Mouse (Mus musculus) intestine, postnatal 0 days (tissue): ENCODE measurements around the gene Spaca6. TPM values are rescaled to one million over a fixed set of nuclear protein-coding genes. Genes with fewer than 3 reads are reported as not detected.

Experiments used
- ATAC-seq: fragments of 200-750 bp; cut with Nextera tagmentation; 2 replicates; pipeline ENCODE4 v1.8.0; 2017; ENCODE audit warnings: mild to moderate bottlenecking, moderate TSS enrichment, moderate library complexity
- H3K27ac ChIP-seq: fragments of 300-500 bp; sonication (generic); 2 replicates; pipeline ENCODE4 v1.5.1; 2014; ENCODE audit warnings: mild to moderate bottlenecking, low read depth, low read length, moderate library complexity
- H3K27me3 ChIP-seq: fragments of 300-500 bp; sonication (generic); replicated peaks from 2 replicates; pipeline ENCODE4 v1.6.1; 2014; ENCODE audit warnings: low read length, mixed read lengths; ENCODE audit not compliant: control insufficient read depth, insufficient read depth
- H3K36me3 ChIP-seq: fragments of 300-500 bp; sonication (generic); 2 replicates; pipeline ENCODE4 v1.6.1; 2014; ENCODE audit warnings: mild to moderate bottlenecking, moderate library complexity; ENCODE audit not compliant: control insufficient read depth, insufficient read depth
- H3K4me1 ChIP-seq: fragments of 300-500 bp; sonication (generic); replicated peaks from 2 replicates; pipeline ENCODE4 v1.6.1; 2014; ENCODE audit warnings: antibody characterized with exemption, low read length, mixed read lengths; ENCODE audit not compliant: control insufficient read depth, insufficient read depth
- H3K4me2 ChIP-seq: fragments of 300-500 bp; sonication (generic); replicated peaks from 2 replicates; pipeline ENCODE4 v1.6.1; 2014; ENCODE audit warnings: low read depth, mild to moderate bottlenecking, moderate library complexity
- H3K4me3 ChIP-seq: fragments of 300-500 bp; sonication (generic); 2 replicates; pipeline ENCODE4 v1.5.1; 2014; ENCODE audit warnings: low read depth, low read length
- H3K9ac ChIP-seq: fragments of 300-500 bp; sonication (generic); 2 replicates; pipeline ENCODE4 v1.6.1; 2014; ENCODE audit warnings: mild to moderate bottlenecking, low read depth, low read length
- H3K9me3 ChIP-seq: fragments of 300-500 bp; sonication (generic); 2 replicates; pipeline ENCODE4 v1.6.1; 2016; ENCODE audit warnings: mixed run types; ENCODE audit not compliant: control insufficient read depth
- CTCF ChIP-seq: sonication (generic); IDR thresholded peaks from 2 replicates; pipeline ENCODE4 v1.5.1; 2016; ENCODE audit warnings: low read depth, mild to moderate bottlenecking, control low read depth, antibody characterized with exemption, moderate library complexity
- WGBS: fragments of 180-500 bp; shearing (Covaris S2); extraction: QIAGEN DNeasy Blood & Tissue Kit; methylation state at CpG from one replicate; pipeline ENCODE4 v1.1.7; 2014; 5-methylcytosine and 5-hydroxymethylcytosine counted together
- polyA plus RNA-seq: library from polyadenylated mRNA; unstranded; fragments of >200 nt; fragmentation: Nextera tagmentation; extraction: Ambion mirVana; gene quantifications from 2 replicates; pipeline ENCODE4 v1.2.1, GENCODE M21; 2015

Gene Spaca6
- polyA plus RNA-seq, 1 experiment from 2014 or later, result 5.0 TPM

DNA sequence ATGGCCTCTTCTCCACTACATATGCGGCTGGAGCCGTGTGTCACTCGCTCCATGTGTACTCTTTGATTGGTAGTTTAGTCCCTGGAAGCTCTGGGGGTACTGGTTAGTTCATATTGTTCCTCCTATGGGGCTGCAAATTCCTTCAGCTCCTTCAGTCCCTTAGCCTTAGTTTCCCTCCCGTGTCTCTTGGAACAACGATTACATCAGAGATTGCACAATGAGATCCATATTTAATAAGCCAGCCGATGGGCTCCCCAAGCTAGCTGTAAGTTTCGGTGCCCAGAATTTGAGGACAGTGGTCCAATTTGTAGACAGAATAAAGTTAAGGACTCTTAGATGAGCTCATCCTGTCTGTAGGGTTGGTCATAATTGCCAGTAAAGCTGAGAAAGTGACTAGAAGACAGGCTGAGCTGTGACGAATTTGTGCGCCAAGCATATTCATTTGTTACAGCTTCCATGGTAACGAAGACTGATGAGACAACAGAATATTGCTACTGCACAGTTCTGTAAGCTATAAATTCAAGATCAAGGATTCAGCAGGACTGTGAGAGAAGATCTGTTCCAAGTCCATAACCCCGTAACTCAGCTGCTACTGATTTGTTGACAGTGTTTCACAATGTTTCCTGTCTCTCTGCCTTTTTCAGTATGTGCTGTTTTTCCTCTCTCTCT lies 40.0 kb downstream of the Spaca6 start:
- Histone ChIP-seq H3K4me2 (no peak overlapping the region), H3K4me1 (no peaks in the 10 kb centered on the region), H3K4me3 (no peak overlapping the region), H3K27ac (no peak overlapping the region), H3K36me3 (0 out of 2 replicates have a peak, but pooled peaks cover 4% of the 10 kb centered on the region), H3K9me3 (no peaks in the 10 kb centered on the region), H3K27me3 (no peaks in the 10 kb centered on the region), H3K9ac (no peak overlapping the region)
- no peak for TF ChIP-seq CTCF
- no peak for ATAC-seq
- WGBS, result 83% methylated on average over 11 of the region's 11 CpGs

DNA sequence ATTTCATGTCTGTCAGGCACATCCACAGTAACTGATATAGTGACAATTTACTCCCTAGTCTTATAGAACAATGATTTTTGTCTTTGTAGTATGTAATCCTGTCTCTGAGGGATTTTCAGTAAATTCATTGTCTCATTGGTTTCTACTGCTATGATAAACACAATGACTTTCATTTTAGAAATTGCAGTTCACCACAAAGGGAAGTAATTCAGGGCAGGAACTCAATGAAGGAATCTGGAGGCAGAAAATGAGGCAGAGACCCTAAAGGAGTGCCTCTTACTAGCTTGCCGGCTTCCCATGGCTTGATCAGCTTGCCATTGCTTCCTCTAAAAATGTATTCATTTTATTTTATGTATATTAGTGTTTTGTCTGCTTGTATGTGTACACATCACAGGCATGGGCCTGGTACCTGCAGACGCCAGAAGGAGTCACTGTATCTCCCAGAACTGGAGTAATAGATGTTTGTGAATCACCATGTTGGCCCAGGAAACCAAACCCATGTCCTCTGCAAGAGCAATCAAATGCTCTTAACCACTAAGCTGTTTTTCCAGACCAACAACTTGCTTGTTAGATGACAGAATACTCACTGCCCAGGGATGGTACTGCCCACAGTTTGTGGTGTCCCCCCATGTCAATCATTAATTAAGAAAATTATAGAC lies 44.1 kb downstream of the Spaca6 start:
- Histone ChIP-seq H3K4me1 (no peaks in the 10 kb centered on the region), H3K9me3 (no peaks in the 10 kb centered on the region), H3K27me3 (no peaks in the 10 kb centered on the region), H3K4me2 (no peak overlapping the region), H3K36me3 (0 out of 2 replicates have a peak, but pooled peaks cover 4% of the 10 kb centered on the region), H3K4me3 (no peak overlapping the region), H3K27ac (no peak overlapping the region), H3K9ac (no peak overlapping the region)
- WGBS, result 81% methylated on average over 2 of the region's 2 CpGs
- no peak for TF ChIP-seq CTCF
- no peak for ATAC-seq

DNA sequence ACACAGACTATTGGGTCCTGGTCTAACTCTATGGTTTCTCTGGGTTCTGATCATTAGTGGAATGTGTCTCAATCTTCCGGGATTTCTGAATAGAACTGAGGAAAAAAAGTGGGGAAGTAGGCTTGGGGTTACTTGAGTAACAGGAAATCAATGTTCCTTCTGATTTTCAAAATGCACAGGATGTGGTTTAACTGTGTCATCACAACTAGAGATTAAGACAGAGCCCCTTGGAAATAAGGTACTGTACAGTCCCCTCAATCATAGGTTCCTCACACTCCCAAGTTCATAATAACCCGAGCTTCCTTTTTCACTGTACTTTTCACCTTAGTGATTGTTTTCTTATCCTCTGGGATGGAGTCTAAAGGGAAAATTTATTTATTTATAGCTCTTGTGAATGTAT lies 44.7 kb downstream of the Spaca6 start:
- WGBS, result 82% methylated on average over 2 of the region's 2 CpGs
- no peak overlapping the region for H3K27ac ChIP-seq
- H3K4me2 ChIP-seq, result no peak overlapping the region
- H3K4me3 ChIP-seq, result no peak overlapping the region
- H3K36me3 ChIP-seq, result 0 out of 2 replicates have a peak, but pooled peaks cover 3% of the 10 kb centered on the region
- H3K9me3 ChIP-seq, result no peaks in the 10 kb centered on the region
- no peak for ATAC-seq
- H3K27me3 ChIP-seq, result no peaks in the 10 kb centered on the region
- H3K9ac ChIP-seq, result no peak overlapping the region
- no peaks in the 10 kb centered on the region for H3K4me1 ChIP-seq
- TF ChIP-seq CTCF, result no peak

DNA sequence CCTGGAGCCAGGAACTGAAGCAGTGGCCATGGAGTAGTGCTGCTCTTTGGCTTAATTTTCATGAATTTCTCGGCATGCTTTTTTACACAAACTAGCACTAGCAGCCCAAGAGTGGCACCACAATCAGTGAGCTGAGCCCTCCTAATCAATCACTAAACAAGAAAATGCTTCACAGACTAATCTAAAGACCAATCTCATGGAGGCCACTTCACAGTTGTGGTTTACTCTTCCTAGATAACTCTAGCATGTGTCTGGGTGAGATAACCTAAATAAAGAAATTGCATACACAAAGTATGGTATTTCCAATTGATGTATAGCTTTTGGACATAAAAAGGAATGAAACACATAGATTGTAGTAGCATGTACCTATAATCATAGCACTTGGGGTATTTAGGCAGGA lies 52.4 kb downstream of the Spaca6 start:
- Histone ChIP-seq H3K27ac (no peak overlapping the region), H3K4me3 (no peak overlapping the region), H3K4me1 (no peaks in the 10 kb centered on the region), H3K36me3 (no peaks in the 10 kb centered on the region), H3K9ac (no peak overlapping the region), H3K9me3 (no peaks in the 10 kb centered on the region), H3K4me2 (no peak overlapping the region), H3K27me3 (no peaks in the 10 kb centered on the region)
- ATAC-seq, result no peak
- 84% methylated on average over 1 of the region's 1 CpGs for WGBS
- no peak for TF ChIP-seq CTCF

DNA sequence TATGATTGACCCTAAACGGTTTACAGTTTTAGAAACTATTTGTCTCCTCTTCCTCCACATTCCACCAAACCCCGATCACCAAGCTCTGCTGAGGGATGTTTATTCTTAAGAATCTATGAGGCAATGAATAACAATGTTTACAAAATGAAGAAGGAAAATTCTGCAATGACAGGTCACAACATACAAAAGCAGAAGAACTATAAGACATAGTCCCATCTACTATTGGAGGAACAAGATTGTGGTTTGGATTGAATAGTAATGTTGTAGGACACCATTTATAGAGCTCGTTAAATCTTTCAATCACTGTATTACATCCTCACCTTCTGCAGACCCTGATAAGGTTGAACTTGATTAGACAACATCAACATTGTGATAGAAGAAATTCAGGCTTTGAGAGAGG lies 55.7 kb downstream of the Spaca6 start:
- H3K4me2 ChIP-seq, result no peak overlapping the region
- 72% methylated on average over 3 of the region's 3 CpGs for WGBS
- no peak overlapping the region for H3K4me3 ChIP-seq
- H3K36me3 ChIP-seq, result no peaks in the 10 kb centered on the region
- ATAC-seq, result no peak
- no peaks in the 10 kb centered on the region for H3K4me1 ChIP-seq
- TF ChIP-seq CTCF, result no peak
- no peak overlapping the region for H3K9ac ChIP-seq
- H3K27me3 ChIP-seq, result no peaks in the 10 kb centered on the region
- no peak overlapping the region for H3K27ac ChIP-seq
- no peaks in the 10 kb centered on the region for H3K9me3 ChIP-seq

DNA sequence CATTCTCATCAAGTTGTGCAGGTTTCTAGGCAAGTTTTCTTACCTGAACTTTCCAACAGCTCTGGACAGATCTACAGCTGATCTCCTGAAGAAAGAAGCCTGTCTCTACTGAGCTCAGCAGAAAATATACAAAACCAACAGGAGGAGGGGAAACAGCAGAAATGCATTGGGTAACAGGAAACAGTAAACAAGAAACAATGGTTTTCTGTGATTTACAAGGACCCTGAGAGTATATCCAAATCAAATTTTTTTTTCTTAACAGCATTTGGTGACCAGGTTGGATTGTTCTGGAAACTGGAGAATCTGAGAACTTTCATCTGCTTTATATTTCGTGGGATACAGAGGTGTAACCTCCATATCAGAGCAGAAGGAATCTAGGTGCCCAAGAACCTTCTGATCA lies 56.9 kb downstream of the Spaca6 start, which contains the start of gene Fpr1:
Fpr1 (minus strand) TSS at position 101 of the 400 bp plus-strand sequence.
- Histone ChIP-seq H3K9ac (no peak within 1 kb of the TSS), H3K36me3 (no peaks in the 10 kb centered on the region), H3K4me1 (no peaks in the 10 kb centered on the region), H3K9me3 (no peaks in the 10 kb centered on the region), H3K27me3 (no peaks in the 10 kb centered on the region), H3K27ac (no peak within 1 kb of the TSS), H3K4me2 (no peak within 1 kb of the TSS), H3K4me3 (no peak within 1 kb of the TSS)
- no peak for ATAC-seq
- no peak for TF ChIP-seq CTCF
- WGBS, result 71% methylated on average over 1 of the region's 1 CpGs
